Mouse (Mus musculus): Measurements from ENCODE around the gene Cdk14. TPM values are rescaled to one million over a fixed set of nuclear protein-coding genes. Genes with fewer than 3 reads are reported as not detected.

The Cdk14 gene
- total RNA-seq, 4 experiments from 2014 or later = 168 to 203 (median 193) TPM

GRCm38 (mm10) chr5:5319824-5320505 is 100.1 kb downstream of the Cdk14 start:
- DNase-seq (ENCODE audit: low spot score in 2 of 2) = no peak

- DNase-seq (ENCODE audit: low spot score in 2 of 2) = no peak
Measured at GRCm38 (mm10) chr5:5314270-5314669, 105.8 kb downstream of the Cdk14 start.

DNA sequence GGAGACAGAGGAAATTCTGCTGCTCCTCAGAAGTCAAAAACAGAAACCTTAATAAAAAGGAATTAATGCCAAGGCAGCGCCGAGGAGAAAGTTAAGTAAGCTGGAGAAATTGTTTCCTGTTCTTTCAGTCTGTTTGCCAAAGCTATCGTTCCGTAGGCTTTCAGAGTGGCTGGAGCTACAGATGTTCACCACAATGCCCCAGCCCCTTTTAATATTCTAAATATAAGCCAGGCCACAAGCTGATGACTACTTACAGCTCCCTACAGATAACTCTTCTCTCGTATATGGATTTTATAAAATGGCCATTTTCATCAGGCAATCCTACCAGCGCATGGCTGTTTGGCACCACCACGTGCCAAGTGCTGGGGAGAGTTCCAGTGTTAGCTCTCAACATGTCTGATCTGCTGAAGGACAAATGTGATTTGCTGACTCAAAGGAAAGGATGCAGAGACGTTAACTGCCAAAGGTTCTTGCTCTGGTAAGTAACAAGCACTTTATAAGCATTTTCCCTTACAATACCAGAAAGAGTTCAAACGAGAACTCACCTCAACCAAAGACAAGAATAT is 106.8 kb downstream of the Cdk14 start:
- no peak for DNase-seq (ENCODE audit: low spot score in 2 of 2)

GRCm38 (mm10) chr5:5305286-5305685 is 114.8 kb downstream of the Cdk14 start:
- DNase-seq (ENCODE audit: low spot score in 2 of 2) = no peak

- no peak for DNase-seq (ENCODE audit: low spot score in 2 of 2)
Measured at GRCm38 (mm10) chr5:5303102-5303670, 116.9 kb downstream of the Cdk14 start.

DNA sequence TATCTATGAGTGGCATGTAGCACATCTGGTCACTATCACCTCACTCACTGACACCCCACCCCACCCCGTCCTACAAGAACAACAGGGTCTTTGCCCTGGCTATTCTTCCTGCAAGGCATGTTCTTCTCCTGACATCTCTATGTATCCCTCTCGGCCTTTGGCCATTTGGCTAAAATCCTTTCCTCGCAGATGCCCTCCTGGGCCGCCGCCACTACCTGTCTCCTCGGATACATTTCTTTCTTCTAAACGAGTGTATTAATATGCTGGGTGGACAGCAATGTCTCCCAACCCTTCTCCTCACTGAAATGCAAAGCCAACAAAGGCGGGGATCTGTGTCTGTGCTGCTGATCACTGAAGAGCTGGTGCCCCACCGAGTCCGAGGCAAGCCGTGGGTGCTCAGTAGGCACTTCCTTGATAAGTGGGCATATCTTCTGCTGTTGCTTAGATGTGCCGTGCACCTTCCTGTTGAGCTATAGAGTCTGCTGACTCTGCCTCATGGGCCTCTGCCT is 118.5 kb downstream of the Cdk14 start:
- no peak for DNase-seq (ENCODE audit: low spot score in 2 of 2)

DNA sequence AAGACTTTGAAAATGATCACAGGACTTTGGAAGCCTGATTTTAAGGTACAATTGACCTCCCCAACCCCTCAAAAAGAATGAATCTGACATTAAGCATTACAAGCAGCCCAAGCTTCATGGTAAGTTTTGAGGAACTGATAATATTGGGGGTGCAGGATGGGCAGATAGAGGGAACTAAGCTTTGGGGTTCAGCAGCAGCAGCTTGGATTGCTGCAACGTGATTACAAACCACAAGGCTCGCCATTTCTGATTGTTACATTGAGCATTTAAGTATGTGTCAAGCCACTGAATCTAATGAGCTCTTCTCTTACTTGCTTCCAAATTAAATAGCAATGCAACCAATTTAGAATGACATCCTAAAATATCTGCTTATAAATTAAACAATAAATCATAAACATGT is 119.1 kb downstream of the Cdk14 start:
- no peak for DNase-seq (ENCODE audit: low spot score in 2 of 2)

- DNase-seq (ENCODE audit: low spot score in 2 of 2) = no peak
Measured at GRCm38 (mm10) chr5:5300290-5300689, 119.8 kb downstream of the Cdk14 start.

GRCm38 (mm10) chr5:5297222-5297621 is 122.9 kb downstream of the Cdk14 start:
- no peak for DNase-seq (ENCODE audit: low spot score in 2 of 2)

DNA sequence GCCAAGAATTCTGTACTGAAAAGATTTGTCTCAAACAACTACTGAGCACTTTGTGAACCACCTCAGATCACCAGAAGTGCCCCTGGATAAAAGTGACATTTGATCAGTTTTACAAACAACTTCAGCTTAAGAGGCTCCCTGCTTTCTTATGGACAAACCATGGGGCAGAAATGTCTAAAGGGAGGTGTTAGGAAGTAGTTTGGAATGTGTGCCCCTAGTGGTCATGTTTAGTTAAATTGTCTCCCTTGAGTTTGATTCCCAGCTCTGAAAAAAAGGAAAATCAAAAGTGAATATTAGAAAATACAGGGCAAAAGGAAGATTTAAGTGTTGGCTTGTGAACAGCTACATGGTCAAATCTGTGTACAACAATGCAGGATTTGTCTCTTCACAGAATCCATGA is 123.3 kb downstream of the Cdk14 start:
- DNase-seq (ENCODE audit: low spot score in 2 of 2) = no peak

GRCm38 (mm10) chr5:5292830-5293542 is 127.1 kb downstream of the Cdk14 start:
- DNase-seq (ENCODE audit: low spot score in 2 of 2) = no peak

GRCm38 (mm10) chr5:5291321-5291991 is 128.7 kb downstream of the Cdk14 start:
- no peak for DNase-seq (ENCODE audit: low spot score in 2 of 2)

DNA sequence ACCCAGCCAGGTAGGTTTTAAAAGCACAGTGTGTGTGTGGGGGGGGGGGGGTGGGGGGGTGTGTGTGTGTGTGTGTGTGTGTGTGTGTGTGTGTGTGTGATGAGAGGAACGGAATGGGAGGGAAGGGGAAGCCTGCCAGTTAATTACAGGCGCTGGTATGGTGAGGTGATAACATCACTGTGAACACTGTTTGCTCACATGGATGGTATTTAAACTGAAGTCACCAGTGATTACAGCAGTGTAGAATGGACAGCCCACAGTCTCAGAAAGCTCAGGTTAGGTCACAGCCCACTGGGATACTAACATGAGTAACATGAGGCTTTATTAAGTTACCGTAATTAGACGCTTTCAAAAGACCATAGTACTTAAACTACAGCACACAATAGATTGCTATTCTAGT is 129.4 kb downstream of the Cdk14 start:
- DNase-seq (ENCODE audit: low spot score in 2 of 2) = no peak

GRCm38 (mm10) chr5:5285876-5286275 is 134.2 kb downstream of the Cdk14 start:
- no peak for DNase-seq (ENCODE audit: low spot score in 2 of 2)

DNA sequence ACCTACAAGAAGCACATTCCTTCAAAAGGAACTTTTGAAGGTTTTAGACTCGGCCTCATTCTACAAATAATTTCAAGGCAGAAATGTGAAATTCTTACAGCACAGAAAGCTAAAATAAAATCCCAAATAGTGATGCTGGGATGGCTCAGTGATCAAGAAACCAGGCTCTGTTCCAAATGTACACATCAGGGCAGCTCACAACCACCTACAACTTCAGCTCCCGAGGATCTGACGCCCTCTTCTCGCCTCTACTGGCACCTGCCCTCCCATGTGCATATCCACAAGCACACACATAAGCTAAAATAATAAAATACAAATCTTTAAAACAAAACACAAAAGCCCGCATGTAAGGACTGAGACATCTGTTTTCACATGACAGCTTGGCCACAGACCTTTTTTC is 135.6 kb downstream of the Cdk14 start:
- peak in 1 of 2 experiments; percentile 42 for DNase-seq (ENCODE audit: low spot score in 2 of 2)

DNA sequence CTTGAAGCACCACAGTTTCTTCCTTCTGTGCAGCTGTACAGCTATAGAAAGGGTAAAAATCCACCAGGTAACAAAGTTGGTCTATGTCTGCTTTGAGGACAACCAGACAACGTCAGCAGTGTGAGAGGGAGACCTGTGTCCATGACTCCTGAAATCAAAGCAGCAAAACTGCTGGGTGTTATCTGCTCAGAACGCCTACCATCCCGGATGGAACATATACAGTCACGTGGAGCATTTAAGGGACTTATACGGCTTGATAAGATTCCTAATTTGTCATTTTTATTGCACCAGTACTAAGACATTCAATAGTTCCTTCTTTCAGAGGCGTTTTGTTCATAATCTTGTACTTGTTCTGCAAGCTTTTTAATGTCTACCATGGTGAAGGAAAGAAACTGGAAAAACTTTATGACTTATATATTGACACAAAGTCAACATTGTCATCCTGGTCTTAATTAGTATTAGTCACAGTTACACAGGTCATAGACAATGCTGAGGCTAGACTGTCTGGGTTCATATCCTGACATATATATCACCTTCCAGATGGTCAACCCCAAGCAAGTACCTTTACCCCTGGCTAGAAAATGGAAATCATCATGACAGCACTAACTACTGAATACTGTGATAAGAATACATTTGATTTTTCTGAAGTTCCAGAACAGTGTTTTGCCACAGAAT is 136.2 kb downstream of the Cdk14 start:
- no peak for DNase-seq (ENCODE audit: low spot score in 2 of 2)

DNA sequence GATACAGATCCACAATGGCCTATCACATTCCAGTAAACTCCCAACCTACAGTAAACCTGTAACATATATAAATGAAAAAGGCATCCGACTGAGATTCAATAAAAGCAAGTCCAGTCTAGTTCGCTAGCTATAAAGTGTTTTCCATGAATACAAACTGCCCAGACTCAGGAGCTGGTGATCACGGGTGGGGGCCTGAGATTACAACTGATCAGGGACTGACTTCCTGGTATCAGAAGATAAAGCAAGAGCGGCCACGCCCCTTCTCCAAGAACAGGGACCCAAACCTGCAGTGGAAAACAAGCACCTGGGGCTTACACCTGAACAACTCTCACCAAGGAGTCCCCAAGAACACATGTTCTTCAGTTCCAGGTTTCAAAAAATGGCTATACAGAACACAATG is 137.7 kb downstream of the Cdk14 start:
- DNase-seq (ENCODE audit: low spot score in 2 of 2) = no peak

DNA sequence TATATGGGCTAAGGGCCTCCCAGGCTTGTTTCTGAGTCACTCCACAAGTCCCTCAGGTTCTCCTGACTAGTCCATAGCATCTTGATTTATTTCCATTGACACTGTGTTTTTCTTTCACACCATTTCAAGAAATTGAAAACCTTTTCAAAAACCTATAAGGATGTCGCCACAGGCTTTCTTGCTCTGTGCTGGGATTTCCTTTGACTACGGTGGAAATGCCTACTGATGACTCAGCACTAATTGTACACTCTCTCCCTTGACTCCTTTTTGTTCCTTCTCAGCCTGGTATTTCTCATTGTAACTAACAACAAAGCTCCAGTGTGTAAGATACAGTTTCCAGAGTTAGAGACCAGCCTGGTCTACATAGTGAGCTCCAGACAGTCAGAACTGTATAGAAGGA is 144.8 kb downstream of the Cdk14 start:
- DNase-seq (ENCODE audit: low spot score in 2 of 2) = no peak

DNA sequence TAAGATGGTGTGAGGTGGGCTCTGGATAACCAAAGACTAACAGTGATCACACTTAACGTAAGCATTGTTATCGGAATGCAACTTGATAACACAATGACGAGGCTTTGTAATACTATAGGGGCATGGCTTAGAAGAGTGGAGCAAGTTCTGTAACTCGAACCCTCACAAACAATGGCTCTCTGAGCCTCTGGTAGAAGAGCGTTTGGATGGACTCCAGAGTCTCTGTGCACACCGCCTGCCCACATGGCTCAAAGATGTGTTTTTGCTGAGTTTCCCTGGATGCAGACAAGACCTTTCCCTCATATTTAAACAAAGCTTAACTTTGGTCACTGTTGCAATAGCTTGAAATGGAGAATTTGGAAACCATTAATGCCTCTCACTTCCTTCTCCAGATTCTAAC is 145.8 kb downstream of the Cdk14 start:
- no peak for DNase-seq (ENCODE audit: low spot score in 2 of 2)

DNA sequence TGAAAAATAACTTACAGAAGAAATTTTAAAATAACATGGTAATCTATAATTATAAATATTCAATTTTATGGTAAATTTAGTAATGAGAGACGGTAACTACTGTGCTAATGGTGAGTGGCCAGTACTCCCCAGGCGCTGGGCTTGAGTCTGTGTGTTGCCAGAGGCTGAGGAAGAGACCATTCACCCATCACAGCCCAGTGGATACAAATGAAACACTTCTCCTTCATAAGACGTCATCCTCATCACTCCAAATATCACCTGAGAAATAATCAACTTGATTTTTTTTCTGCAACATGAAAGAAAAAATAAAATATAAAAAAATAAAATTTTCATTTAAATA is 153.4 kb downstream of the Cdk14 start:
- DNase-seq (ENCODE audit: low spot score in 2 of 2) = no peak

Data from left cerebral cortex, adult 8-10 months (tissue).